Mouse (Mus musculus) gastrocnemius, postnatal 14 days (tissue): ENCODE measurements around the gene Prokr1. TPM values are rescaled to one million over a fixed set of nuclear protein-coding genes. Genes with fewer than 3 reads are reported as not detected.
A peak's percentile ranks its signal among the peaks of the same experiment; 100 is the strongest.
"Not testable (repeated sequence)": the region's sequence is repeated elsewhere in the genome, so short reads cannot be mapped to it uniquely, and the experiment has no call there.

Experiments used
- DNase-seq: peaks from one replicate; pipeline ENCODE4 v3.0.0; 2021; ENCODE audit warnings: mixed read lengths
- intact Hi-C: fragments of 180-260 bp; cut with DNase I; formaldehyde crosslinking; loops from one replicate; pipeline ENCODE4 v1.15.1; 2025; ENCODE audit warnings: low total_unique reads
- total RNA-seq, 2 experiments: library from RNA; stranded (reverse); gene quantifications; 2 replicates each; pipeline ENCODE4 v1.2.3; 2021

The Prokr1 gene
- total RNA-seq, 2 experiments from 2014 or later, result 2.2 to 3.6 TPM

DNA sequence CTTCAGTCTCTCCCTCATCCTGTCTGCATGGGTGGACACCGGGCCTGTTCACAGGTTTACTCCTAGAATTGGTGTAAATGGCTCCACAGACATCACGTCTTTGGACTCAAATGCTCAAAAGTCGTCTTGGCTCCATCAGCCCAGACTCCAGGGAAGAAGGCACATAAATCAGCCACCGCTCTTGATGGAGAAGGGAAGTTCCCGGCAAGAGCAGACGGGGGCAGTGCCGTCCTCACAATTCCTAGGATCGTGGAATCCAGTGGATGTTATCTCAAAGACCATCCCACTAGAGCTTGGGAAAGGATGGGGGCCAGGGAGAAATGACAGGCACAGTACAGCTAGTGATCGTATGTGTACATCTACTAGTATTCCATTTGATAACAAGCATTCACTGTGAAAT is 12.3 kb downstream of the Prokr1 start:
- intact Hi-C loops, result no loop called here
- peak; percentile 12 for DNase-seq

DNA sequence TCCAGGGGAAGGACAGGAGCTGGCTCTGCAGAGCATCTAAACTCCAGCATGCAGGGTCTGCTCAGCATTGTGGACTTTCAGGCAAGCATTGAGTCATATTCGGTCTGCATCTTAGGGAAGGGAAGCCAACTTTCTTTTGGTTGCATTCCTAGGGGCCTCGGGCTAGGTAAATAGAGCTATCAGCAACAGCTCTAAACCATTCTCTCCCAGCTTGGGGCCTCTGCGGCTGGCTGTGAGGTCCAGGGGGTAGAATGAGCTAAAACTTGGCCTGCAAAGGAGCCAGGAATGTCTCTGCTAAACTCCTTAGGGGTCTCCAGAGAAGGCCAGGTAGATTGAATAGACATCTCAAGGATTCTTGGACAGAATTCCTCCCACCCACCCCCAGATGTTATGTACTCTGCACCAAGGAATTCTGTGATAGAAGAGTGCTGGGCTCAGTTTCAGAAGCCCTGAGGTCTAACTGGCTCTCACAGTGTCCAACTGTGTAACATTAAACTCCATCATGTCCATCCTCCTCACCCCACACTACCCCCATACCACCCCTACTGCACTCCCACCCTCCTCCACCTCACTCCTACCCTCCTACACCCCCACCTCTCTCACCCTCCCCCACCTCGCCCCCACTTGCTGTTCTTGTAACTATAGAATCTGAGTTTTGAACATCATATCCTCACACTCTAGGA is 13.8 kb downstream of the Prokr1 start:
- intact Hi-C loops, result no loop called here
- no peak for DNase-seq

DNA sequence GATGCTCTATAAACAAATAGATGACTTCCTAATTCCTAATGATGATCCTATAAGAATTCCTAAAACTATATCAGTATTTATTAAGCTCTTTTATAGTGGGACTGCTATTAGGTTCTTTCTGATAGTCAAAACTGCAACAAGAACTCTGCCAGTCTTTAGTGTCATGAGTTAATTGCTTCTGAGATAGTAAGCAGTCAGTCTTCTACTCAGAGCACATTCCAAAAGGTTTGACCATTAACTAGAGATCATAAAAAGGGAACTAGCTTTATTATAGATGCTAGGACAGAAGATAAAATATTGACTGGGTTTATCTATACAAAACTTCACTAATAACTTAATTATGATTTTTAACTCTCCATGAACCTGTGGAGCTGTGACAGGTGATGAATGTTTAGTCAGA is 18.7 kb downstream of the Prokr1 start:
- DNase-seq, intact Hi-C loops: not testable (repeated sequence)

DNA sequence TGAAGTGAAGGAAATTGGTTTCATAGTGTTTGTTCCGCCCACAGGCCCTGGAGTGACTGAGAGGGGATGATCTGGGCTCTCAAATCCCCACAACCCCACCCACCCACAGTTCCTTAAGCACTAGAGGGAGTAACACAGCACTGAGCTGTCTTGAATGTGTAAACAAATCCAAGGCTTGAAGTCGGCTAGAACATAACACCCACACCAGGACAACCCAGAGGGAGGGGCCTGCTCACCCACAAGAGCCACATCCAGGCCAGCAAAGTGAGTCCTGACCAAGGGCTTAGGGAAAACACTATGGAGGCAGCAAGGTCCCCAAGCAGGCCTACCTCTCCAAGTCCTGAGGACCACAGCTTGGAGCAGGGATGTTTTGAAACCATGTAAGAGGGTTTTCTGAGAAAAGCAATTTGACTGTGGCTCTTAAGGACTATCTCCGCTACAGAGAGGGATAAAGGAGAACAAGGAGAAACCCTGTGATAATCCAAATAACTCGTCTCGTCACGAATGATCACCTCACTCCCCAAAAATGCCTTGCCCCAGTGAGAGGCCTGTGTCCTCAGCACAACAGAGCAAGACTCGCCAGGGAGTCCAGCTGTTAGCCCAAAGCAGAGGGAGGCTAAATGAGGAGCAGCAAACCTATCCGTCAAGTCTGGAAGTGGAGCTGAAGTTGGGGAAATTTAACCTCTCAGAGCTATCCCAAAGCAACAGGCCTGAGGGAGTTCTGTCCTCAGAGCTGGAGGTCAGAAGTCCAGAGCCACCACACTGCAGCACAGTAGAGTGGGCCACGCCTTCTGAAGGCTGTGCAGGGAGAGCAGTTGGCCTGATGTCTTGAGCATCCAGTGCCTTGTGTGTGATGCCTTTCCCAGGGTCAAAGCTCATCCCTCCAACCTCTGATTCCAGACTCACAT is 22.6 kb downstream of the Prokr1 start:
- DNase-seq, result peak; percentile 47
- intact Hi-C loops, result no loop called here

DNA sequence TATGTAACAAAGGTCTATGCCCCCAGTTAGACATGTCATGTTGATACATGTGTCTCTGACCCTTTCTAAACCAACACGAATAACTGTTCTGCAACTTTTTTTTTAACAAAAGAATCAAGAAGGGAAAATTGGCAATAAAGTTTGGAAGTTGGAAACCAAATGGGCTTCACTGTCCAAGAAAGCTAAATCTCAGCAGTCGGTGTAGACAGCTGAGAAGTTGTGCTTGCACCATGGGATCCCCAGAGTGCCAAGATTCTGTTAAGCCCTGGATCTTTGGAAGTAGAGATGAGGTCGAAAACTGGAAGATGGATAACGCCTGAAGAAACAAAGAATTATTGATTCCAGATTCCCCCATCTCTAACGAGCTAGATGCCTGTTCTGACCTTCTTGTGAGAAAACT is 25.4 kb downstream of the Prokr1 start:
- peak; percentile 35 for DNase-seq
- intact Hi-C loops, result no loop called here

DNA sequence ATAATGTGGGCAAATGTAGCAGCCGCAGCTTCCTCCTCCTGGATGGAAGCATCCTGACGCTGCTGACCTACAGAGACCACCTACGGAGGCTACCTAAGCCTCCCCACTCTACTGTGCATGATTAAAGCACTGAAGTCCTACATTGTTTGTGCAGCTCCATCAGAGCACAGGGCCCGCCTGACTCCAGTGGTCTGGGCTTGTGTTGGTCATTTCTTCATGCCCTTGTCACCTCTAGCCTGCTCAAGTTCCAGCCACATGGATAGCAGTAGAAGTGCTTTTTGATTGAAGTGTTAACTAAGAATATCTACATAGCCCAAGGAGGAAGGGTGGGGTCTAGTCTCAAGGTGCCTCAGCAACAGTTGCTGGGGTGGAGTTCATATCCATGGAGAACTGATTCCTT is 26.2 kb downstream of the Prokr1 start:
- intact Hi-C loops, result no loop called here
- DNase-seq, result no peak

DNA sequence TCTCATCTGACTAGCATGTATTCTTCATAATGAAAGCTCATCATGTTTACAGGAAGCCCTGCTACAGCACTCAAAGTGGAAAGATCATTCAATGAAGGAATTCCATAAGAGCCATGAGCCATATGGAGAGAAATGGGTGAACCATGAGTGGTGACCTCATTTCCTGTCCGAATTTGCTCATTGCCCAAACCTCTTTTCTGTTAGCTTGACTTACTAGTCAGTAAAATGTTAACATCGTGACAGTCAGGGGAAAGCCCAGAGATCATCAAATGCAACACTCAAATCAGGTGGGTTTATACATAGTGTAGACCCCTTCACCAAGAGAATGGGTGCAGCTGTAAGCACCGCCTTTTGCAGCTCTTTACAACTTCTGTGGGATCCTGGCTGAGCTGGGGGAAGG is 36.8 kb downstream of the Prokr1 start:
- intact Hi-C loops, result loop anchor here (10.0 kb wide), 1 partner anchor 111 kb away; no protein-coding TSS in a partner anchor
- no peak for DNase-seq

DNA sequence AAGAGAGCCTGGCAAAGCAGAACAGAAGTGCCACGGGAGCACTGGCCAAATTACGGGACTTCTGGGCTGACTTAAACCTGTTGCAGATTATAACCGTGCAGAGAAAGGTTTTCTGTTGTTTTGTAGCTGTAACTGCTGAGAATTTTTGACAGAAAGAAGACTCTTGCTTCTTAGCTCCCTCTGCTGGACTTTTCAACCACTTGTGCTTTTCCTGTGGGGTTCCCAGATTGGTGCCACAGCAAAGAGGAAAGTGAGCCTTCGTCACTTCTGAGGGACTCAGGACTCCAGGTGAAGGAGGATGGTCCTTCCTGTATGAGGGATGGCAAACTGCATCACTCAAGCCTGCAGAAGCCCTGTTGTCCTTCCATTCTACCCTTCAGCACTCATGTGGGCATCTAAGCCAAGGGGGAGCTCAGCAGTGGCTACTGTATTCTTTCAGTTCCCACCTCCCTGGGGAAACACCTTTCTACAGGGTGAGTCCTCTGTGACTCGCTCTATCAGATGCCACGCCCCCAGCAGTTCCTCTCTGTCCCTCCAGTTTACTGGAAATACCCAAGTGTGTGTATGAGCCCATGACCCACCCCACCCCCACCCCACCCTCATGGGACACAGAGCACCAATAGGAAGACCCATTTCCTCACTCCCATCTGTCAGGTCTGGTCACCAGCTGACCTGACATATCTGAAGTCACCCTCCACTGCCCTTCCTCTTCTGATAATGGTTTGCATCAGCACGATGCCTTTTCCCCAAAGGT is 38.3 kb downstream of the Prokr1 start:
- intact Hi-C loops, result loop anchor here (10.0 kb wide), 1 partner anchor 113 kb away; no protein-coding TSS in a partner anchor
- DNase-seq, result no peak

DNA sequence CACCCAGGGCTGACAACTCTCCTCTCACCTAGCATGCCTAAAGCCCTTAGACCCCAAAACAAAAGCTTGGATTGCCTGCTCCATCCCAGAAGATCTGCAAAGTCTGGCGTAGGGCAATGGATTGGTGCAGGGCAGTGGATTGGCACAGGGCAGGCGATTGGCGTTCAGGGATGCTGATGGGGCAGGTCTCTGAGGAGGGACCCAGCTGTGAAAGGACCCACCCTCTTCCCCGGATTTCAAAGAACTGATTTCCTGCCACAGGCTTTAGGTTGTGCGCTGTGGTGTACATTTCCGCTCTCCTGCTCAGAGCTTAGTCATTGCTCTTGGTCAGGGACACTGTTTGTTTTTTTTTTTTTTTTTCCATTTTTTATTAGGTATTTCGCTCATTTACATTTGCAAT is 42.7 kb downstream of the Prokr1 start:
- intact Hi-C loops, result no loop called here

DNA sequence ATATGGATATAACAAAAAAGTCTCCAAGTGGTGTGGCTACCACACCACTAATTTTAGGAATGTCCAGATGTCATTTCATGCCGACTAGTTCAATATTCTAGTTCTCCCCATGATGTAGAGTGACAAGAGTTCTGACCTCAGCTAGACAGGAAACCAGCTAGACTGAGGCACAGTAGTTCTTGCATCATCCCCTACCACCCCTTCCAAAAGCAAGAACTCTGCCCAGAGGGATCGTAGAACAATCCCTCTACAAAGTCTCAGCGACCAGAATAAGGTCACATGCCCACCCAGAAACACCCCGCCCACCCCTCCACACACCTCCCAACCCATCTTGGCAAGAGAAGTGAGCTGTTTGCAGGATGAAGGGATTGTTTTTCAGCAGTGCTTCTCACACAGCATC is 43.1 kb downstream of the Prokr1 start:
- intact Hi-C loops, result no loop called here
- DNase-seq, result no peak

More for the DNA sequence above, 42.7 kb downstream of the Prokr1 start:
- no peak for DNase-seq

DNA sequence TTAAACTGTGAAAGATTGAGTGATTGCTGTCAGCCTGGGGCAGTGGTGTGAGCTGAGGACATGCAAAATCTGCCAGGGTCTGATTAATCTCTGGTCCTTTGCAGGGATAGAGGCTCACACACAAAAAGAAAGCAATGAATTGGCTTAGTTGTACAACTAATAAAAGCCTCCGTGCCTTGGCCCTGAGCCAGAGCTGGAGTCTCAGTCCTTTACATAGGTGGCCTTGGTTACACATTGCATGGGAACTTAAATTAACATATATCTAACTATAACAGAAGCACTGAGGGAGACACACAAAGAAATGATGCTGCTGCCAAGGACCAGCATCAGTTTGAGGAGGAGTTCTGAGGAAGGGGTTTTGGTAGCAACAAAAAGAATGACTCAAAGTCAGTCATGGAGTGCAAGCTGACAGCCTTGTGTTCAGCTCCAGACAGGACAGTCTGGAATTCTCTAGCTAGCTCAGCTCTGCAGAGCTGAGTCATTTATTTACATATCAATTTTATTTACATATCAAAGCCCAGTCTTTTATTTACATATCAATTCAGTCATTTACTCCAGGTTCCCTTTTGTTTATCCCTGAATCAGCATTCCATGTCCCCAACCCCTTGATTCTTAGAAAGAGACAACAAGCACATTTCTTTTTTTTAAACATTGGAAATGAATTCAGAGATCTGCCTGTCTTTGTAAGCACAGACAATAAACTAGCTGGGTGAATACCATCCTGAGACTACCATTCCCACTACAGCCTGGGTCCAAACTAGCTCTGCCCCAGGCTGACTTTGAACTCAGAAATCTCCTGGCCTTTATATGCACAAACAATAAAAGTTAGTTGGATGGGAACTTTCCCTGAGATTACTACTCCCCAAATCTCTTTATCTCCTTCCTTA is 45.0 kb downstream of the Prokr1 start:
- intact Hi-C loops, result no loop called here
- DNase-seq, result no peak

DNA sequence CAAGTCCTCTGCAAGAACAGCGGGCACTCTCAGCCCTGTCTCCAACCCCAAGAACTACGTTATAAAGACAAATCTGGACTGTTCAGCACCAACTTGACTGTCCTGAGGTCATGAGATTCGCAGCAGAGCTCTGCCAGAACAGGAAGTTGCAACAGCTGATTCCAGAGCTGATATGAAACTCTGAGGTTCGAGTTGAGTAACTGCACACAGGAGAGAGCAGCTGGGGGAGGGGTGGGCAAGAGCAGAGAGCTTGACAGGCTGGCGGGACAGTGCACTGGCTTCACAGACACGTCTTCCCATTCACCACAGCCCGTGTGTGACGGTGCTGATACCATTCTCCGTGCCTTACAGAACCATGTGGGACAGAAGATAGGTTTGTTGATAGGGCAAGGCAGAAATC is 48.5 kb downstream of the Prokr1 start:
- DNase-seq, result peak; percentile 33
- intact Hi-C loops, result no loop called here

DNA sequence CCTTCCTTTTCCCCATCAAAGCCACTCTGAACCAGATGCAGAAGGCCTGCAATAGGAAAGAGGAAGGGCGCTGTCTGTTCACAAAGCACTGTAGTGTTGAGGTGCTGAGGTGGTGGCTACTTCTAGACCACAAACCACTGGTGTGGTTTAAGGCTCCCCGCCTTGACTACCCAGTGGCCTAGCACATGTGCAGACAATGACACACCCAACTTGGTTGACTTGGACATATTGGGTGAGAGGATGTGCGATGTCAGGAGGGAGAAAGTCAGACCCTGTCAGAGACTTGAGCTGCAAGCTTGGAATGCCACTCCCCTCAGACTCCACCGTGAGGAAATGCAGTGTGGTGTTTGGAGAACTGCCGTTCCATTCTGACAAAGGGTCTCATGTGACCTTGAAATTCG is 49.4 kb downstream of the Prokr1 start:
- no peak for DNase-seq
- intact Hi-C loops, result no loop called here

DNA sequence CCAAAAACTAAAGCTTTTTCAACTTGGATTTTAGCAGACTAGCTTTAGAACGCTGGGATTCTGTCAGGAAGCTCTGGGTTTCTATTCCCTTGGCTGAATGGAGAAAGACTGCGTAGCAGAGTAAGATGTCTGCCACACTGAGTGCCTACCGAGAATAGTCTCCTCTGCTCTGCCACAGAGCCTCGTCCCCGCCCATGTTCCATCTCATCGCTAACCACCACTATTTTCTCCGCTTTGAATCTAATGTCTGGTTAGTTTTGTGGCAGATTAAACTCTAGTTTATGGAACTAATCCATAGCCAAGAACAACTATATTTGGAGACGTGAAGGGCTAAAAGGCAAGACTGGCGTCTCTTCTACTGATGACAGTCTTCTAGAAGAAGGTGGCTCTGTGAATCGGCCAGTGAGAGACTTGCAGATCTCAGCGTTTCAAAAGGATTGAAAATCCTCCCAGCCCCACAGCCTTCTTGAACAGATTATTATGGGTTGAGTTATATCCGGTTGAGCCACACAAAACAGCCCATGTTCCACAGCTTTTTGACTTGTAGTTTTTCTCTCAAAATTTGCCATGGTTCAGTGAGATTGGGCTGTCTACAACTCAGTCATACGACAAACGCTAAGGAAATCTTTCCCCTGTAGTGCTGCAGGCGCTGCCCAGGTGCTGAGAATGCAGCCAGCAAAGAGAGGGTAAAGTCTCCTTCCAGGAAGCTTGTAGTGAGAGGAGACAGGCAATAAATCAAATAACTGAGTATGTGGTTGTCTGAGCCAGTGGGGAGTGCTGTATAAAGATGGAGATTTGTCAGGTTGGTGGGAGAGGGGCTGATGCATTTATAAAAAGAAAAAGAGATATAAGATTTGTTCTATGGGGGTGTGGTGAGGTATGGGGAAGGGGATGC is 51.9 kb downstream of the Prokr1 start:
- intact Hi-C loops, result no loop called here
- no peak for DNase-seq

DNA sequence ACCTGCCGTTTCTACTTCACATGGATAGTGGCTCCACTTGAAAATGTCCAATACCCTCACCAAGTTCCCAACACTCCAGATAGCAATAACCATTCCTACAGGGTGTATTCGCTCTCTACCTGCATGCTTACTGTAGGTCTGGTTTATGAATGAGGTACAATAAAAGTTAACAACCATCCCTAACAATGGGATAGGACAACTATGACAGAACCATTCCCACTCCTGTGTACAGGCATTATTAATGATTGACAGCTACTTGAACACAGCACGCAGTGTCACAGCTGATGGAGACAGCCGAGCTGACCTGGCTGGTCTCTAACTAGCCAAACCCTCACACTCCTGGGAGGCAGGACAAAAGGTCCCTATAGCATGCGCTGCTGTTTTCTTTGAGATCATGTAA is 52.9 kb downstream of the Prokr1 start:
- DNase-seq, result no peak
- intact Hi-C loops, result no loop called here

DNA sequence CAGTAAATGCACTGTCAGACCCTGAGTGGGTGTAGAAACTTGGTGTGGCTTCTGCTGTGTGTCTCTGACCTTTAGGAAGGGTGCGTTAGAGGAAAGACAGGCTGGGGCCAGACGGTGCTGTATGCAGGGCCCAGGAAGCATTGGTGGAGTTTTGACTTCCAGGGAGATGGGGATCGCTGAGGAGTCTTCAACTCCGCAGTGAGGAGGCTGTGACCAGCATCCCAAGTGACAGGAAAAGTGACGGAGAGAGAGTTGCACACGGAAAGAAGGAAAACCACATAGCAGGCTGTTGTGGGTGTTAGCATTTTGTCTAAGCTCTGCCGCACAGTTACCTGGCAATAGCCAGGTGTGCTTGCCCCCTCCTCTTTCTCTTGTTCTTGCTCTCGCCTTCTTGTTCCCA is 54.3 kb downstream of the Prokr1 start:
- intact Hi-C loops, result no loop called here
- DNase-seq, result no peak

DNA sequence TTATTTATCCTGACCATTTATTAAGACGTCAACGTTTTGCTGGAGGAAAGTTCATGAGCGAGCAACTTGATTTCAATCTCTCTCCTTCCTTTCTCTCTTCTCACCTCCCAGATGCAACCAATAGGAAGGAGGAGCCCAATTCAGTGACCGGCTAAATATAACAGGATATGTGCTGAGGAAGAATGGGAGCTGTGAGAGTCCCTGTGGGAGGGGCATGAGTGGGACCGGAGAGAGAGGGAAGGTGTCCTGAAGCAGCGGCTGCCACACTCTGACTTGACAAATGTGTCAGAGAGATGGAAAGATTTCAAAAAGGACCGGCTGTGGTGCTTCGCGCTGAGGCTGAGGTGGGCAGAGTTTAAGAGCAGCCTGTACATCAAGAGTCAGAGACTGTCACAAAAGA is 54.9 kb downstream of the Prokr1 start:
- no peak for DNase-seq
- intact Hi-C loops, result no loop called here

DNA sequence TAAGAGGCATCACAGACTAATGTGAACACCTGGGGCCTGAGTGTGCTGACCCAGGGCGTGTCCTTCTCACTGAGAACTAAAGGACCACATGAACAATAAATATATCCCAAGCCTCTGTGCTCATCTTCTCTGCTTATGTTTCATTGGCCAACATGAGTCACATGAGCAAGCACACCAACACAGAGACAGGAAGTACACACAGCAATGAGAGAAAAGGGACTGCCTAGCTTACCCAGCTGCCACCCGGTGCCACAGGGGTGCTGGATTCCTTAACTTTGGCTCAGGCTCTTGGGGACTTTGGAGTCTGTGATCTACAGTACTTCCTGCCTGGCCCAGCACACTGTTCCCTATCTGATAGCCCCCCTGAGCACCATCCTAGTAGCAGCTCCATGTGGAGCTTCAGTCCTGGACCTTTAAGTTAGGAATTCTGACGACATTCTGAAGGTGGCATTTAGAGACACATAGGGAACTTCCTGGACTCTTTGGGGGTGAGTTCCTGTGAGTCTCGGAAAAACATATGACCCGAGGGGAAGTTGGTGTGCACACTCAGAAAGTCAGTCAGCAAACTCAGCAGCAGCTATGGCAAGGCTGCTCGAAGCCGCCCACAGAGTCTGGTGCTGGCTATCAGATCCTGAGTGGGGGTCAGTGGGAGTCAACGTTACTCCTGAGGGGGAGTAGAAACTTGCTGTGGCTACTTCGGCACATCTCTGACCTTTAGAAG is 55.5 kb downstream of the Prokr1 start:
- no peak for DNase-seq
- intact Hi-C loops, result no loop called here
